Mouse (Mus musculus) common myeloid progenitor, adult 5-6 weeks (primary cell): ENCODE measurements around the gene Ikzf5. TPM values are rescaled to one million over a fixed set of nuclear protein-coding genes. Genes with fewer than 3 reads are reported as not detected.
"Not testable (repeated sequence)": the region's sequence is repeated elsewhere in the genome, so short reads cannot be mapped to it uniquely, and the experiment has no call there.

Experiments used
- ATAC-seq: replicated peaks from 2 replicates; pipeline ENCODE4 v1.8.0; 2016; ENCODE audit warnings: low read depth, mild to moderate bottlenecking, moderate TSS enrichment, inconsistent platforms; ENCODE audit not compliant: poor library complexity, severe bottlenecking
- total RNA-seq: library from RNA; stranded (forward); fragments of 200-1000, 187-1606 nt; gene quantifications from 2 replicates; pipeline ENCODE4 v1.2.3, GENCODE M21; 2017

Ikzf5 gene
- total RNA-seq, result 23.5 and 28.7 TPM in 2 replicates

DNA sequence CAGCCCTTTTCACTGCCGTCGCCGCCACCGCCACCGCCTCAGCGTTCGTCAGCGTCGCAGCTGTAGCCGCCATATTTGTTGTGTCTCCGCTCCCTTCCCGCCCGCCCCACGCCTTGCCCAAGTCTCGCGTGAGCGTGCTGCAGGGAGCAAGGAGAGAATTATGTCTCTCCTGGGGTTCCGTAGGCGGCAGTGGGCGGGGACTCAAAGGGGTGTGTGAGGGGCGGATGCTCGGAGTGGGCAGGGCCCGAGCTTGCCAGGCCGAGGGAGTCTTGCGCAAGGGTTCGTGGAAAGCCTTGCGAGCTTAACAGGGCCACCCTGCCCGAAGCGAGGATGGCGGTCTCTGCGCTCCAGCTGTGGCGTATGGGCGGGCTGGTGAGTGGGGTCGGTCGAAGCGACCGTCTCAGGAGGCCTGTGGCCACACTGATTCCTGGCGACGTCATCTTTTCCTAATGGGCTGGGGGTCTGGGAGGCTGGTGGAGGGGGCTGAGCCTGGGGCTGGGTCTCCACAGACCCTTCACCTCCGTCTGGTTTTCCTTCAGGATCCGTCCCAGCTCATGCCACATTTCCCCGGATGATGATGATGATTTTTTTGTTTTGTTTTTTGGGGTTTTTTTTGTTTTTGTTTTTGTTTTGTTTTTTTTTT lies at the start of gene Ikzf5, which contains the start of gene Acadsb:
TSS of gene Ikzf5 (minus strand) at position 106 of the 643 bp plus-strand sequence.
TSS of gene Acadsb (plus strand) at position 186 of the 643 bp plus-strand sequence.
- ATAC-seq, result peak; percentile 99

DNA sequence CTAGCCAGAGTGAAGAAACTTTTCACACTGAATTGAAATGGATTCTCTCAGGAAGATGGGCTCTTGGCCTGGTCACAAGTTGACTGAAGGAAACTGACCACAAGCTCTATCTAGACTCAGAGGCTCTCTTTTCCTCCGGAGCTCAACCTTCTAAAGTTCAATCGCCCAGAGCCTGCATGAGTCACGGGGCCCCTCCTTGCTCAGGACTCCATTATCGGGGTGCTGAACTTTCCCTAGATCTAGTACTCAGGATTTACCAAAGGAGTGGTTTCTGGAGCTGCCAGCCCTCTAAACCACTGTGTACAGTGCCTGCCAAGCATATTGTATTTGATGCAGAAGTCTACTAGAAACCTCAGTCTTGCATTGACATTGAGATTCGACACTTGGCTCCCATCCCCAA lies 46.4 kb upstream of the Ikzf5 start:
- ATAC-seq, result no peak

DNA sequence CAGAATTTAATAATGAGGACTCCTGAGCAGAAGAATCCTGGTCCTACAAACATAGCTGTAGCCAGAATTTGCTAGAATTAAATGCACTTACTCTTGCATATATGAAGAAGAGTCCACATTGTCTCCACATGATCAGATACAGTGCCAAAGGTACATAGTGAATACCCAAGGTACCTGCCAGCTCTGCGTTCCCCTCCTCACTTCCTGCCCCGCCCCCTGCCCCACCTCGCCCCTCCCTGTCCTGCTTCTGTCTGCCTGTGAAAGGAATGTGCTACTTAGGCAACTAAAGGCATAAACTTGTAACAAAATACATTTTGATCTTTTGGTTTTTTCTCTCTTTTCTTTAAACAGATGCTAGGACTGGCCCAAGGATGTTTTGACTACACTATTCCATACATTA lies 26.7 kb upstream of the Ikzf5 start:
- ATAC-seq, result no peak

DNA sequence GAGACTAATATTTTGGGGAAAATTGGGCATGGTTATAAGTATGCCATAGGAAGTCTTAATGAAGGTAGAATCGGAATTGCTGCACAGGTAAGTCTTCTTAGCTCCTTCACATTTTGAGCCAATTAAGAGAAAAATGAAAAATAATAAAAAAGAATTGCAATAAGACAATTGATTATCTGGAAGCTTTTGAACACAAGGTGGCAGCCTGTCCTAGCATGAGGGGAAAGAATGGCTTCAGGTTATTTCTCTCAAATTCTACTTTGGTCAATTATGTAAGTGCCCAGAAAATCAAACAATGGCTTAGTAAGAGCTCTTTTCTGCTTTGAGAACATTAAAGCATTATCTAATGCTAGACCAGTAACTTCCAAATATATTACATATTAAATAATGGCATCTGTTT lies 24.0 kb upstream of the Ikzf5 start:
- no peak for ATAC-seq

DNA sequence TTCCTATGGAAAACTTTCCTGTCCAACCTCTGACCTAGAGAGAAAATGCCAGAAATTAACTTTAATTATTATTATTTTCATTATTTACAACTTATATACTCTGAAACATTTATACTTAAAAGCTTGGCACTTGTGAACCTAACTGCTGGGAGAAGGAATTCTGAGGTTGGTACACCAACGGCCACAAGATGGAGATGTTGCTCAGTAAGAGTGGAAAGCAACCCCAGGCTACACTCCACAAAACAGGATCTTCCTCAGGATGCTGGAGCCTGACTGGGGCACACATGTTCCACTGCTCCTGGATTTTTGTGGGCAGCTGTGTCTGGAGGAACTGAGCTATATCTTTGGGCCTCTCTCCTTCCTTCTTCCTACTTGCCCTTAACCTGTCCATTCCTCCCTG lies 21.9 kb upstream of the Ikzf5 start:
- ATAC-seq, result peak; percentile 72

DNA sequence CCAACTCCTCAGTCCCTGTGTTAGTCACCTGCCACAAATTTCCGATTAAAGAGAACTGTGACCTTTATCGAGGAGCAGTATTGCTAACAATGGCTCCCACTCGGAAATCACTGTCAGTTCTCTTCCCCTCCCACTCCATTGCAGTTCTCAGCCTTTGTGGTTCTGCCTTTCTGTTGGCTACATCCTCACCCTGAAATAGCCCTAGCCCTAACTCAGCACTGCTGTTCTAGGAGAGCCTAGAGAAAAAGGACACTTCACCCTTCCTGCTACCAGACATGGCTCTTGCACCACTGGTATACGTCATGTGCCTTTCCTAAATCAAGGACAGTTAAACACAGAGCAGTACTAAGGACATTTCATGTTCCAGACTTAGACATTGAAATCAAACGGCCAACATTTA lies 17.0 kb upstream of the Ikzf5 start:
- ATAC-seq, result no peak

DNA sequence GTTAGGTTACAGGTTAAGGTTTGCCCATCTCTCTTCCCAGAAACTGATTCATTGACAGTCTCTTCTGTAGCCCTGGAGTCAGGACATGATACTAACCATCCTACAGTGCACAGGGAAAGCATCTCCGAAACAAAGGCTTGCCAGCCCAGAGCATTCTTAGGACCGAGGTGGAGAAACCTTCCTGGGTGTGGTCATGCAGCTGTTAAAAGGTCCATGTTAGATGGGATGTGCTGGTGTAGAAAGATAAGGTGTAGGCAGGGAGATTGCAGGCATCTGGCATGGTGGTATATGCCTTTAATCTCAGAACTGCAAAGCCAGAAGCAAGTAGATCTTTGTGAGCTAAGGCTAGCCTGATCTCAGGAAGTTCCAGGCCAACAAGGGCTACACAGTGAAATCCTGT lies 14.6 kb upstream of the Ikzf5 start:
- peak; percentile 76 for ATAC-seq

DNA sequence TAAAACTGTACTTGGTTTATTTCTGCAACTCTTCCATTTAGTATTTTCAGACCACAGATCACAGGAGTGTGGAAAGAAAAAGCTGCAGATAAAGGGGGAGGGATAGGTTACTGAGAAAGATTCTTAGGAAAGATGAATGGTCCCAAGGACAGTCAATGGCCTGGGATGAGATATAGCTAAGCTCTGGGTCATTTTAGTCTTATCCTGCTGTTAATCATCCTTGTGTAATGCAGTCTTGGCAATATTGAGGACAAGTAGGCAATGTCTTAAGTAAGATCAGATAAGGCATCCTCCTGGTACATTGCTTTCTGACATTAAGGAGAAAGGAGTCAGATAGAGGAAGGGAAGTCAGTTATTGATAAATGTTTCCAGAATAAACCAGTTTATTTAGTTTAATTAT lies 7.3 kb upstream of the Ikzf5 start:
- no peak for ATAC-seq

DNA sequence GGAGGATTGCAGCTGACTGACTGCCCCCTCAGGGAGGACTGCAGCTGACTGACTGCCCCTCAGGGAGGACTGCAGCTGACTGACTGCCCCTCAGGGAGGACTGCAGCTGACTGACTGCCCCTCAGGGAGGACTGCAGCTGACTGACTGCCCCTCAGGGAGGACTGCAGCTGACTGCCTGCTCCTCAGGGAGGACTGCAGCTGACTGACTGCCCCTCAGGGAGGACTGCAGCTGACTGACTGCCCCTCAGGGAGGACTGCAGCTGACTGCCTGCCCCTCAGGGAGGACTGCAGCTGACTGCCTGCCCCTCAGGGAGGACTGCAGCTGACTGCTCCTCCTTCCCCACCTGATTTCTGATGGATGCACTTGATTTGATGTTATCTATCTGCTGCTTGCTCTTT lies 6.4 kb upstream of the Ikzf5 start:
- not testable (repeated sequence) for ATAC-seq

DNA sequence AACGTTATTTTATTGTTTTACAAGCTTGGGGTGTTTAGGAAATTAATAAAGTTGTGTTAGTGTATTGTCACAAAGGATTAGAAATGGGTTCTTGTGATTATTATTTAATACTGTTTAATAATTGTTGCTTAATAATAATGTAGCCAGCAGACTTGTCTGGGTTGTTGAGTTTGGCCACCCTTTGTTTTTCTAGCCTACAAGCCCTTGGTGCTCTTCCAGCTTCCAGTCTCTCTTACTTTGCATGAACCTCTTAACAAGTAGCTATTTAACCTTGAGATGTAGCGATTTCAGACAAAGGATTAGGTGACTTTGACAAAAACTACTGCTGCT lies 1.6 kb upstream of the Ikzf5 start:
- ATAC-seq, result no peak

DNA sequence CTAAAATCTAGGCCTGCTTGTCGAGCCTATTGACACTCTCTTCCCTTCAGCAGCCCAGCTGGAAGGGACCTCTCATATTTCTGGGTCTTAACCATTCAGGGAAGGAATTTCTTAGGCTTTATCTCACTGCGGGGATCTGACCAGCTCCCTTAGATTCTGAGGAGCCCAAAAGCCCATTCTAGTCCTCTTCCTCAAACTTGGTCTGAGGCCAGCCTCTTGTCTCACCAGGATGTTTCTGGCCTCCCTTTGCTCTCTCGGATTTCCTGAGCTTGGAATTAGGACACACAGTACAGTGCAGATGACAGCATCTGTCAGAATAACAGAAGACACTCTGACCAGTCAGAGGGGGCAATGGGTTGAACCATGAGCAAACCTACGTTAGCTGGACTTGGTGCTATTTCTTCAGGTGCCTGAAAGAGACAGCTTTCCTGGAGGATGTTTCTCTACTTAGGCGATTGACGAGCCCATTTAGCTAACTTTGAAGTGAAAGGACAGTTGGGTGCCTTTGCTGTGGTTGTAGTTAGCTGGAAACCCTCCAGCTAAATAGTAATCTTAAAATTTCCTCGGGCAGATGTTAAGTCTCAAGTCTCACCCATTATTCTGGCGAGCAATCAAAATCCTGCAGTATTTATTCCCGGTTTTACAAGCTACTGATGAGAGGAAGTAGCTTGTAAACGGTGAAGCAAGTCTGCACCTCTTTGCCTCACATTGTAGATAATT lies 1.1 kb upstream of the Ikzf5 start:
- no peak for ATAC-seq

DNA sequence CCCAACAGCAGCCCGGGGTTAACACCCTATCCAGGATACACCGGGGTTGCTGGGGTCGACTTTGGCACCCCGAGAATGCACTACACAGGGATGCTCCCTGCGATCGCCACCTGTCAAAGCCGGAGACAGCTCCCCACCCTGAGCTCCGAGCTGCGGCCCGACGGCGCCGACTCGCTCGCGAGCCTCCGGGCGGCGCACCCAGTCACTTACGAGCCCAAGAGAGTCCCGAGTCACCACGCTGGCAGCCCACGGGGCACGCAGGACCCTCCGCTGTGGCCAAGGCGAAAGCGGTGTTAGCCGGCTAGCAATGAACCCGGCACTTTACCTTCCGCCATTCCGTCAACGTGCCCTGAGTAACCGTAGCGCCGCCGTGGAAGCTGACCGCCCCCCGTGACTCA lies 334 bp downstream of the Ikzf5 start:
- peak; percentile 16 for ATAC-seq

DNA sequence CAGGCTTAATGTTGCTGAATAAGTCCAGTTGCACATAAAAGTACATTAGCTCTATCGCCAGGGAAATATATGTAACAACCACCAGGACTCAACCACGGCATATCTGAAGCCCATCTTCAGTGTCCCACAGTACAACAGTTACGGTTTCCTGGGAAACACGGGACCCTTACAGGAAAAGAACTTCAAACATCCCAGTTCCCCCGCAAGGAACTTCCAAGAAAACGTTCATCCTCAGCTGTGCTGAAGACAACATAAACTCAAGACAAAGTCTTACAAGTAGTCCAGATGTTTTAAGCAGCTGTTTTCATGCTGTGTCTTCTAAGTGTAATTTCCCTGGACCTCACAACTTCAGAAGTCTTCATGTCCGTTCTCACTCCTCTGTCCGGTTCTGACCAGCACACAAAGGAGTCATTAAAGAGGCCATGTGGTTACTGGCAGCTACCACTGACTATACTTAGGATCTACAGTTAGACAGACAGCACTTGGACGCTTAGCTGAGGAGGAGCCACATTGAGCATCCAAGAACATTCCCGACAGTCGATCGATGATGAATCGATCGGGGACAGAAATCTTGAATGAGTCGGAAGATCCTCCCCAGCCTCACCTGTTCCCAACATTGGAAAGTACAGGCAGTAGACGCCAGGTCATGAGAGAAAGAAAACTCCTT lies 867 bp downstream of the Ikzf5 start:
- ATAC-seq, result peak; percentile 10; the same call in 1 of the 2 replicates

DNA sequence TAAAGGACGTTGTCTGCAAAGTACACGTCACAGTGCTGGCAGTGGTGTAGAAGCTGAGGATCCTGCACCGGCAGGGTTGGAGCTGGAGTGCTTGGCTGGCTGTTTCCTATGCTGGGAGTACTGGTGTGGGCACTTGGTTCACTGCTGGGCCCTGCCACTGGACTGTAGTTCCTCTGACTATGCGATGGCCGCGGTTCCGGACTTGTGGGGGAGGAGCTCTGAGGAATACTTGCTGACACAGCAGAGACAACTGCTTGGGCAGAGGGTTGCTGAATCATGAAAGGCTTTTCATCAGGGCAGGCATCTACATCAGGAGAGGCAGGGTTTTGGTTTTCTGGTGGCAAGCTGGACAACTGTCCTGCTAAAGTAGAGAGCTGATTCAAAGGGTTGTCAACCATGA lies 18.6 kb downstream of the Ikzf5 start:
- ATAC-seq, result not testable (repeated sequence)

DNA sequence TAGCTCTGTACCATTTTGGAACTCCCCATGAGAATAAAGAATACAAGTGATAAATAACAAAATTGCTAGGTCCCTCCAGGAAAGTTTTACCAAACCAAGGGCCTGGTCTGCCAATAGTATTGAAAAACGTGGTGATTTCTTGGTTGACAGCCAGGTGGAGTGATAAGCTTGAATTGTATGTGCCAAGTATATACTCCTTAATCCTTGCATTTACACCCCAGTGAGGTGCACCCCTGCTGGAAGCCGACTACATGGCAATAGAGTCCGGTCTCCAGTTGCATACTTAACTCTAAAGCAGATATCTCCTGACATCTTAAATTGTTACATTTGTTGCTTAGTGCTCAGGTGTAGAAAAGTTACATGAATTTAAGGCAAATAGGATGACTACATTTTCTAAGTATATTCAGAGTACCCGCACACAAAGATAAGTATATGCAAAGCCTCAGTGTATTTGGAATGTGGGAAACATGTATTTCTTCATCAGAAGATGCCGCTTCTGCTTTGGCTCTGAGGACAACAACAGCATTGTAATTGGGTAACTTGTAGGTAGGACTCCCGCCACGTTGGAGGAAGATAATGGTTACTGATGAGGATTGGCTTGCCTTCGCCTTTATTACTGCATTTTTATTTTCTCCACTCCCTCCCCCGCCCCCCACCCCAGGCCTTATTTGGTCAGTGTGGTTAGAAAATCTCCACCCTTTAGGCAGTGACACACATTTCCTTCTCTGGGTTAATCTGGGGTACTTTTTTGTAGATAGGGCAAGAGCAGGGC lies 38.3 kb downstream of the Ikzf5 start:
- peak; percentile 36 for ATAC-seq

DNA sequence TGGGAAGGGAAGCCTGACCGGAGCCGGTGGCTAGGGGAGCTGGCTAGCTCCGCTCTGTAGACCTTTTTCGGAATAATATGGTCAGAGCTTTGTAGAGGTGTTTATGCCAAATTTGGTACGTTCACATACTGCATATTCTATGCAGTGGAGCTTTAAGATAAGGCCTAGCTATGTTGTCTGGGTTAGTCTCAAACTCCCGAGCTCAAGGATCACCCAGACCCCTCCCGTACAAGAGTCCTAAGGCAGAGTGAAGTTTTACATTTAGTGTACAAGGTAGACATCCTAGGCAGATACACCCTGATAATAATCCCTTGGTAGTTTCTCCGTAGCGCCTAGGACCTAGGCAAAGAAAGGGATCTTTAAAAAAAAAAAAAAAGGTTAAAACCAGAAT lies 38.9 kb downstream of the Ikzf5 start:
- no peak for ATAC-seq

DNA sequence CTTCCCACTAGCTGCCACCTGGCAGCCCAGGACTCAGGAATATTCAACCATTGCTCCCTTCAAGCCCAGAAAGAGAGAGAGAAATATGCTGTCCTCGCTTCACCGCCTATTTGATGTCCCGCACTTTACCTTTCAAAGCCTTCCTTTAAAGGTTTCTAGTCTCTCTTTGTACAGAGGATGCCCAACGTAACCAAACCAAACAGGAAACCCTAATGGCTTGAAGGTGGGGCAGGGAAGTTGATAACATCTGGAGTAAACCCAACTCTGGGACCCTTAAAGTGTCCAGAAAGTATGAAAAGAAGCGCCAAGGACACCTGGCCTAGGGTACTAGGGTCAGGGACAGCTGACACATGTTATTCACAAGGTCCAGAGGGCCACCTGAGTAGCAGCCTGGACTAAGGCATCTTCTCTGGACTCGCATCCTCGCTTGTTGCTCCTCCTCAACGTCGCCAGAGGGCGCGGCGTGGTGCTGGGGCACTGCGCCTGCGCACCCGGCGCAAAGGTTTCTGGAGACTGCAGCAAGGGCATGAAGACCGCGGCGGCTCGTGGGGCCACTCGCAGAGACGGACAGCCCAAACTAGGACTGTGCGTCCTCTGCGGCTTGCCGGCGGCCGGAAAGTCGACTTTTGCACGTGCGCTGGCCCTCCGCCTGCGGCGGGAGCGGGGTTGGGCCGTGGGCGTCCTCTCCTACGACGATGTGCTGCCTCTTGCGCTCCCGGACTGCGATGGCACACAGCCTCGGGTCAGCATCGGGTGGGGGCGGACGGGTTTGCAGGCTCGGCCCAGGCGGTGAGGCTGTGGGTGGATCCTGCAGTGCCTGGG lies 39.5 kb downstream of the Ikzf5 start, which contains the start of gene Pstk:
TSS of gene Pstk (plus strand) at position 494 of the 822 bp plus-strand sequence.
- ATAC-seq, result peak; percentile 94

DNA sequence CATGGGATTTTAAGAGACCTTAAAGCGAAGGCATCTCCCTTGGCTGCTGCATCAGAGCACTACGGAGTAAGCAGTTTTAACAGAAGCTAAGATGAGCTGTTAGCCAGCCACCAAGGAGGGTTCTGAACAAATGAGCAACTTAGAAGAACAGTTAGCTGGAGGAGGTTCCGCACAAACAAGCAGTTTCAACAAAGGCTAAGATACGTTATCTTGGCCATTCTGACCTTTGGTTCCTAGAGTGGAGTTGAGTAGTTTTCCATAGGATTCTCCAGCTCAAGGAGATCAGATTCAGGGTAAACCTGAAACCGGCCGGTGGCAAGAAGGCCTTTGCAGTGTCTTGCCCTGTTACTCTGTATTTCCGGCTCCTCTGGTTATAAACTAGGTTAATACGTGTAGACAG lies 46.2 kb downstream of the Ikzf5 start:
- no peak for ATAC-seq

DNA sequence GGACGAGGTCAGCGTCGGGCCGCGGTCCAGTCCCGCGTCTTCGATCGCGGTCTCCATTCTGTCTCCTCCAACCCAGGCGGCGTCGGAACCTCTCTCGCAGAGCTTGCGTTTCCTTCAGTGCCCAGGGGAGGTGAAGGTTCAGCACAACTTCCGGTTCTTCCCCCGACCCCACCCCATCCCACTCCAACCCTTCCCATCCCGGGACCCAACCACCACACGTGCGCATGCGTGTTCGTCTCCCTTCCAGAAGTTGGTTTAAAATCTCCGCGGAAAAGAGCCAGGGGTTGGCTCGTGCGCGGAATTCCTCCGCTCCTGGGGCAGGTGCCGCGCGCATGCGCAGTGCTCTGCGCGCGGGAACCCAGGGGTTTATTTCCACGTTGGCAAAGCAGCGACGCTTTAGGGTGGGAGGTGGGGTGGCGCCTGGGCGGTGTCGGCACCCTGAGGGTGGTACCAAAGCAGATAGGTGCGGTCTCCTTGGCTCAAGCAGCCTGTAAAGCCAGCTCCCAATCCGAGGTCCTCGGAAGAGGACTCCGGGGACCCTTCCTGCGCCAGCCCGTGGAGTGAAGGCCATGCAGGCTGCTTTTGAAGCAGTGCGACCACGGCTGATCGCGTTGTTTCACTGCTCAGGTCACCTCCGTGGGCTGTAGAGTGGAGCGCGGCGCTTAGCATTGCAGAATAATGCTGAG lies 47.6 kb downstream of the Ikzf5 start, which contains the start of gene 2310057M21Rik:
TSS of gene 2310057M21Rik (minus strand) at position 145 of the 686 bp plus-strand sequence.
- ATAC-seq, result peak; percentile 95
